Mouse (Mus musculus): ENCODE data around the gene Sergef. TPM values are rescaled to one million over a fixed set of nuclear protein-coding genes. Genes with fewer than 3 reads are reported as not detected.

The Sergef gene
- polyA plus RNA-seq, 1 experiment from 2014 or later, result 13.3 TPM

GRCm38 (mm10) chr7:46556358-46557118 is 83.1 kb downstream of the Sergef start:
- Histone ChIP-seq H3K4me1 (replicated peaks; ENCODE audit: control insufficient read depth, insufficient read depth, low read length) (peaks cover 39% of the 10 kb centered on the region), H3K27me3 (ENCODE audit: control insufficient read depth, insufficient read depth, low read depth, low read length) (no peaks in the 10 kb centered on the region), H3K4me2 (ENCODE audit: low read depth, low read length) (no peak overlapping the region), H3K9ac (ENCODE audit: low read length) (no peak overlapping the region), H3K9me3 (ENCODE audit: control insufficient read depth, low read length) (no peaks in the 10 kb centered on the region), H3K4me3 (ENCODE audit: low read length) (no peak overlapping the region), H3K36me3 (ENCODE audit: control insufficient read depth, insufficient read depth, low read length) (no peaks in the 10 kb centered on the region), H3K27ac (ENCODE audit: low read length) (no peak overlapping the region)
- ATAC-seq (ENCODE audit: low read depth), result no peak
- WGBS, result 86% methylated on average over 13 of the region's 13 CpGs

DNA sequence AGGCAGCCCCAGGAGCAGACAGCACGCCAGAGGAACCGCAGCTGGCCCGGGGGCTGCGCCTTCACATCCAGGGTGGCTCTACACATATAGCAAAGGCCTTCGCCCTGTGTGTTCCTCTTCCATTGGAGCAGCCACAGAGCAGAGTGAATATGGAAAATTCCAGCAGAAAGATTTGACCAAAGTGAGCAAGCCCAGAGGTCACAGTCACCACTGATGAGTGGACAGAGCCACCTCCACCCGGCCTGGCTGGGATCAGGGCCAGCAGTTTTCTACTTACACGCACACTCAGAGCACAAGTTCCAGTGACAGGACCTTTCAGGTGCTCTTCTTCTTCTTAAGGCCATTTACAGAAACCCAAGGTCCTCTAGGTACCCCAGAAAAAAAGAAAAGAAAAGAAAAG is 83.9 kb downstream of the Sergef start:
- H3K27ac ChIP-seq (ENCODE audit: low read length), result no peak overlapping the region
- no peak overlapping the region for H3K9ac ChIP-seq (ENCODE audit: low read length)
- H3K4me2 ChIP-seq (ENCODE audit: low read depth, low read length), result no peak overlapping the region
- H3K36me3 ChIP-seq (ENCODE audit: control insufficient read depth, insufficient read depth, low read length), result no peaks in the 10 kb centered on the region
- no peak for ATAC-seq (ENCODE audit: low read depth)
- H3K9me3 ChIP-seq (ENCODE audit: control insufficient read depth, low read length), result no peaks in the 10 kb centered on the region
- peaks cover 39% of the 10 kb centered on the region for H3K4me1 ChIP-seq (replicated peaks; ENCODE audit: control insufficient read depth, insufficient read depth, low read length)
- H3K4me3 ChIP-seq (ENCODE audit: low read length), result no peak overlapping the region
- 80% methylated on average over 7 of the region's 7 CpGs for WGBS
- H3K27me3 ChIP-seq (ENCODE audit: control insufficient read depth, insufficient read depth, low read depth, low read length), result no peaks in the 10 kb centered on the region

- Histone ChIP-seq H3K27ac (ENCODE audit: low read length) (no peak overlapping the region), H3K9me3 (ENCODE audit: control insufficient read depth, low read length) (no peaks in the 10 kb centered on the region), H3K36me3 (ENCODE audit: control insufficient read depth, insufficient read depth, low read length) (no peaks in the 10 kb centered on the region), H3K4me2 (ENCODE audit: low read depth, low read length) (no peak overlapping the region), H3K4me1 (replicated peaks; ENCODE audit: control insufficient read depth, insufficient read depth, low read length) (peaks cover 39% of the 10 kb centered on the region), H3K27me3 (ENCODE audit: control insufficient read depth, insufficient read depth, low read depth, low read length) (no peaks in the 10 kb centered on the region), H3K9ac (ENCODE audit: low read length) (no peak overlapping the region), H3K4me3 (ENCODE audit: low read length) (no peak overlapping the region)
- peak; percentile 13 for ATAC-seq (ENCODE audit: low read depth)
- whole genome bisulfite sequencing, result 53% methylated on average over 9 of the region's 9 CpGs
Observed at GRCm38 (mm10) chr7:46554855-46555254, 84.8 kb downstream of the Sergef start.

- H3K9ac ChIP-seq (ENCODE audit: low read length), result no peak overlapping the region
- 11% methylated on average over 7 of the region's 7 CpGs for WGBS
- H3K4me1 ChIP-seq (replicated peaks; ENCODE audit: control insufficient read depth, insufficient read depth, low read length), result peaks cover 35% of the 10 kb centered on the region
- ATAC-seq (ENCODE audit: low read depth), result peak; percentile 71
- H3K9me3 ChIP-seq (ENCODE audit: control insufficient read depth, low read length), result no peaks in the 10 kb centered on the region
- no peaks in the 10 kb centered on the region for H3K36me3 ChIP-seq (ENCODE audit: control insufficient read depth, insufficient read depth, low read length)
- no peak overlapping the region for H3K4me3 ChIP-seq (ENCODE audit: low read length)
- H3K27me3 ChIP-seq (ENCODE audit: control insufficient read depth, insufficient read depth, low read depth, low read length), result no peaks in the 10 kb centered on the region
- peak overlapping the region; percentile 26; the same call in 1 of the 2 replicates for H3K4me2 ChIP-seq (ENCODE audit: low read depth, low read length)
- H3K27ac ChIP-seq (ENCODE audit: low read length), result peak overlapping the region; percentile 56
Observed at GRCm38 (mm10) chr7:46554003-46554402, 85.6 kb downstream of the Sergef start.

DNA sequence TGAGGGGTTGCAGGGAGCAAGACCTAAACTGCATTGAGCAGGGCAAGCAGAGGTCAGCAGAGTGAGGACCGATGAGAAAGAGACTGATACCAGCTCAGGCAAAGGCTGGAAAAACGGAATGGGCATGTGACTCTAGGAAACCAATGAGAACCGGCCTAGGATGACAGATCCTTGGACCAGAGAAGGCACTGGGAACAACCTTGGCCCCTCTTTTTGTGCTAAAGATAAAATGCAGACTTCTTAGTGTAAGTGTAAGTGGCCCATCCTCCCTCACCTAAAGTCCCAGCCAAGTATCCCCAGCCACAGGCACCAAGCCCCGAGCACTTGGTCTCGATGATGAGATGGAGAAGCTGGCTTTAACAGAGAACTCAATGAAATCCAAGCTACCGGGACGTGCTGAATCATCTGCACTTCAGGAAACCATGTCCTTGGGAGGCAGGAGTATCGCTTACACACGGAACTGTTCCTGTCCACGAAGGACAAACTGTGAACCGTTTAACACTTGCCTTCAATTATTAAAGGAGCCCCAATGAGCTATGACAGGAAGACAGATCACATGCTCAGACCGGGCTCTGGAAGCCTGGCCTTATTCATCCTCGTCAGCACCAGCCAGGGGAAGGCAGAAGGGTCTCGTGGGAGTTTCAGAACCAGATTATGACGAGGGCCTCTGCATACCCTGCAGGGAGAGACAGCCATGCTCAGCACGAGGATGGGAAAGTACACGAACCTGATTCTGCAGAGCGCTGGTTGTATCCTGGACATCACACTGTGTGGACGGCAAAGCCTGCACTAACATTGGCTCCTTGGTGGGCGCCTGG is 87.5 kb downstream of the Sergef start:
- H3K4me3 ChIP-seq (ENCODE audit: low read length), result no peak overlapping the region
- peaks cover 33% of the 10 kb centered on the region for H3K4me1 ChIP-seq (replicated peaks; ENCODE audit: control insufficient read depth, insufficient read depth, low read length)
- WGBS, result 50% methylated on average over 20 of the region's 20 CpGs
- ATAC-seq (ENCODE audit: low read depth), result peak; percentile 67
- no peaks in the 10 kb centered on the region for H3K36me3 ChIP-seq (ENCODE audit: control insufficient read depth, insufficient read depth, low read length)
- H3K27ac ChIP-seq (ENCODE audit: low read length), result peak overlapping the region; percentile 53
- no peak overlapping the region for H3K4me2 ChIP-seq (ENCODE audit: low read depth, low read length)
- no peaks in the 10 kb centered on the region for H3K9me3 ChIP-seq (ENCODE audit: control insufficient read depth, low read length)
- no peak overlapping the region for H3K9ac ChIP-seq (ENCODE audit: low read length)
- H3K27me3 ChIP-seq (ENCODE audit: control insufficient read depth, insufficient read depth, low read depth, low read length), result no peaks in the 10 kb centered on the region

GRCm38 (mm10) chr7:46551173-46551572 is 88.4 kb downstream of the Sergef start:
- 81% methylated on average over 7 of the region's 7 CpGs for WGBS
- no peak for ATAC-seq (ENCODE audit: low read depth)
- Histone ChIP-seq H3K27ac (ENCODE audit: low read length) (no peak overlapping the region), H3K4me1 (replicated peaks; ENCODE audit: control insufficient read depth, insufficient read depth, low read length) (peaks cover 33% of the 10 kb centered on the region), H3K9ac (ENCODE audit: low read length) (no peak overlapping the region), H3K4me3 (ENCODE audit: low read length) (no peak overlapping the region), H3K36me3 (ENCODE audit: control insufficient read depth, insufficient read depth, low read length) (no peaks in the 10 kb centered on the region), H3K27me3 (ENCODE audit: control insufficient read depth, insufficient read depth, low read depth, low read length) (no peaks in the 10 kb centered on the region), H3K9me3 (ENCODE audit: control insufficient read depth, low read length) (no peaks in the 10 kb centered on the region), H3K4me2 (ENCODE audit: low read depth, low read length) (no peak overlapping the region)

DNA sequence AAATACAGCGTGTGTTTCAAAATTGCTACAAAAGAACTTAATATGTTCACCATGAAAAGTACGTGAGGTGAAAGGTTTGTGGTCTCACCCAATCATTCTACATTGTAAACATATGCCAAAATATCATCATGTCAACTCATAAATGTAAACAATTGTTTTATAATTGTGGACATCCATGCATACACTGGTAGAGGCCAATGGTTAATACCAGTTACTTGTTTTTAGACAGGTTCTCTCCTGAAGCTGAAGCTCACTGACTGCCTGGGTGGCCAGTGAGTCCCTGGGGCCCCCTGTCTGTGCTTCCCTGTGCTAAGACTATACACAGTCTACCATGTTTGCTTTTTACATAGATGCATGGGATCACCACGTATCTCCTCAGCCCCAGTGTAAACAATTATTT is 91.5 kb downstream of the Sergef start:
- H3K4me2 ChIP-seq (ENCODE audit: low read depth, low read length), result no peak overlapping the region
- no peaks in the 10 kb centered on the region for H3K9me3 ChIP-seq (ENCODE audit: control insufficient read depth, low read length)
- ATAC-seq (ENCODE audit: low read depth), result peak; percentile 51
- no peaks in the 10 kb centered on the region for H3K27me3 ChIP-seq (ENCODE audit: control insufficient read depth, insufficient read depth, low read depth, low read length)
- no peak overlapping the region for H3K4me3 ChIP-seq (ENCODE audit: low read length)
- no peaks in the 10 kb centered on the region for H3K36me3 ChIP-seq (ENCODE audit: control insufficient read depth, insufficient read depth, low read length)
- 40% methylated on average over 3 of the region's 3 CpGs for WGBS
- peaks cover 8% of the 10 kb centered on the region for H3K4me1 ChIP-seq (replicated peaks; ENCODE audit: control insufficient read depth, insufficient read depth, low read length)
- H3K27ac ChIP-seq (ENCODE audit: low read length), result no peak overlapping the region; the same call in 1 of the 2 replicates
- no peak overlapping the region for H3K9ac ChIP-seq (ENCODE audit: low read length)

DNA sequence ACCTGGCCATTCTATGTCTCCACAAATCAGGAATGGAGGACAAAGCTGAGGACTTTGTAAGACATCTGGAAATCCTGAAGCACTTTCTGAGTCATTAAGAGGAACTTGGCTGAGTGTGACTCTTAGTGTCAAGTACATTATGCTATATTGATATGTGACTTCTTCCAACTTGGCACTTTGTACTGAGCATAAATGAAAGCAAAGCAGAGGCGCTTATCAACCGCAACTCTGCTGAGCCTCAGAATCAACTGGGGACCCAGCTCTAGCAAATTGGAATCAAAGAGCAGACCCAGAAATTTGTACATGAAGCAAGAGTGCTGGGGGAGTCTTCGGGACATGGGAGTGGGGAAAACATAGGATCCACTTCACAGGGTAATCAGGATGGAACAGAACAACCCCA is 92.0 kb downstream of the Sergef start:
- Histone ChIP-seq H3K4me1 (replicated peaks; ENCODE audit: control insufficient read depth, insufficient read depth, low read length) (peaks cover 3% of the 10 kb centered on the region; the same call in 1 of the 2 replicates), H3K27ac (ENCODE audit: low read length) (peak overlapping the region; percentile 60), H3K9ac (ENCODE audit: low read length) (no peak overlapping the region), H3K36me3 (ENCODE audit: control insufficient read depth, insufficient read depth, low read length) (no peaks in the 10 kb centered on the region), H3K4me3 (ENCODE audit: low read length) (no peak overlapping the region), H3K4me2 (ENCODE audit: low read depth, low read length) (no peak overlapping the region), H3K27me3 (ENCODE audit: control insufficient read depth, insufficient read depth, low read depth, low read length) (no peaks in the 10 kb centered on the region), H3K9me3 (ENCODE audit: control insufficient read depth, low read length) (no peaks in the 10 kb centered on the region)
- 56% methylated on average over 3 of the region's 3 CpGs for WGBS
- ATAC-seq (ENCODE audit: low read depth), result peak; percentile 31

- Histone ChIP-seq H3K27me3 (ENCODE audit: control insufficient read depth, insufficient read depth, low read depth, low read length) (no peaks in the 10 kb centered on the region), H3K4me3 (ENCODE audit: low read length) (no peak overlapping the region), H3K9me3 (ENCODE audit: control insufficient read depth, low read length) (no peaks in the 10 kb centered on the region), H3K9ac (ENCODE audit: low read length) (no peak overlapping the region), H3K36me3 (ENCODE audit: control insufficient read depth, insufficient read depth, low read length) (no peaks in the 10 kb centered on the region), H3K27ac (ENCODE audit: low read length) (no peak overlapping the region), H3K4me1 (replicated peaks; ENCODE audit: control insufficient read depth, insufficient read depth, low read length) (no peaks in the 10 kb centered on the region), H3K4me2 (ENCODE audit: low read depth, low read length) (no peak overlapping the region)
- WGBS, result 25% methylated on average over 4 of the region's 4 CpGs
- ATAC-seq (ENCODE audit: low read depth), result peak; percentile 26; the same call in 1 of the 2 replicates
Observed at GRCm38 (mm10) chr7:46546539-46546938, 93.1 kb downstream of the Sergef start.
